Mouse (Mus musculus): Measurements from ENCODE around the gene Ctla2a. TPM values are rescaled to one million over a fixed set of nuclear protein-coding genes. Genes with fewer than 3 reads are reported as not detected.

Ctla2a gene
- 109 and 112 TPM in 2 replicates for polyA plus RNA-seq (2015; fragmentation: Nextera tagmentation; extraction: Ambion mirVana)

DNA sequence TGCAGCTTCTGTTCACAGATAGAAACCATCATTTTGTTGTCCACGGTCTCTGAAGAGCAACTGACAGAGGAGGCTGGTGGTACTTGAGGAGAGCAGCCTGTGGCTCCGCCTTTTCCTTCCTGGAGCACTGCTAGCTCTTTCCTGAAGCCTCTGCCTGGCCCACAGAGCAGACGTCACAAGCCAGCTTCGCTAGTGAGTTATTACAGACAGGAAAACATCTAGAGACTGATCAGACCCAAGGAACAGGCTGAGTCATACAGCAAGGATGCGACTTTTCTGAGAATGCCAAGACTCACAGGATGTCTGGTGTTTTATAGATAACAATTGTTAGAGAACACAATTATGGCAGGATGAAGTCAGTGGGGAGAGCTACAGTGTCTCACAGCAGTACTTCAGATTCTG, at the start of gene Ctla2a, which contains the start of gene Gm49391:
Ctla2a (minus strand) TSS at position 126 of the 402 bp plus-strand sequence.
Gm49391 (minus strand) TSS at position 72 of the 402 bp plus-strand sequence.

DNA sequence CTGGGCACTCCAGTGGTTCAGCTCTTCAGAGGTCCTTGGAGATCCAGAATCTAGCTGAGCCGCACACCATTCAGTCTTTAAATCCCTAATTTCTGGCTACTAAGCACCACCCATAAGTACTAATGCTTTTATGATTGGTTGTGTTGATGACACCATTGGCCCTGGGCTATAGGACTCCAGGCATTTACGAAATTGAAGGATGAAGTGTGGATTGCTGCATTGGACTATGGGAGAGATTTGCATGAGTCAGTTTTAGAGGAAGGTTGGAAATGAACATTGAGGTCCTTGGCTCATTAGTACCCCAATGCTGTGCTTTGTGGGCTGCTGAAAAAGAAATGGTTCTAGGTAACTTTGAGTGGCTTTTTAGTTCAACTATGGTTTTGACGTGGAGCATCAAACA, 5.5 kb upstream of the Ctla2a start, which contains the start of gene Tpbpa:
Tpbpa (minus strand) TSS at position 101 of the 400 bp plus-strand sequence.

DNA sequence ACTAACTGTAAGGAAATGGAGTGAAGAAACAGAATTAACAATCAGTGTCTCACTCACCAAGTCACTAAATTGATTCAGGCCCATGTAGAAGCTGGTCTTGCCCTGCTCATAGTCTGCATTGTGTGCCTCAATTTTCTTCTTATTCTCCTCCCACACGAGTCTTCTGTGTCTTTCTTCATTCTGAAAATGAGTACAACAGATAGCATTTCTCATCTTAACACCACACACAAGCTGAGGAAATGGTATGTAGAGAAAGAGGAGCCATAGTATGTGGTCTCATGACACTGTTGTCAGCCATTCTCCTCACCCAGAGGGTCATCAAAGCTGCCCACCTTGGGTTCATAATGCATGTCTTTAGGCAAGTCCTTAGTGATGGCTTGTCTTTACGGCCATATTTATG, 935 bp downstream of the Ctla2a start, which contains the start of gene Gm49393:
Gm49393 (minus strand) TSS at position 101 of the 400 bp plus-strand sequence.

DNA sequence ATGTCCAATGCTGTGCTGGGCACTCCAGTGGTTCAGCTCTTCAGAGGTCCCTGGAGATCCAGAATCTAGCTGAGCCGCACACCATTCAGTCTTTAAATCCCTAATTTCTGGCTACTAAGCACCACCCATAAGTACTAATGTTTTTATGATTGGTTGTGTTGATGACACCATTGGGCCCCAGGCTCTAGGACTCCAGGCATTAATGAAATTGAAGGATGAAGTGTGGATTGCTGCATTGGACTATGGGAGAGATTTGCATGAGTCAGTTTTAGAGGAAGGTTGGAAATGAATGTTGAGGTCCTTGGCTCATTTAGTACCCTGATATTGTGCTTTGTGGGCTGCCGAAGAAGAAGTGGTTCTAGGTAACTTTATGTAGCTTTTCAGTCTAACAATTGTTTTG, 31.6 kb downstream of the Ctla2a start, which contains the start of gene Tpbpb:
Tpbpb (minus strand) TSS at position 101 of the 400 bp plus-strand sequence.

GRCm38 (mm10) chr13:60897328-60897727, 39.1 kb downstream of the Ctla2a start, which contains the start of gene Ctla2b:
TSS of gene Ctla2b (minus strand) at chr13:60897447.

DNA sequence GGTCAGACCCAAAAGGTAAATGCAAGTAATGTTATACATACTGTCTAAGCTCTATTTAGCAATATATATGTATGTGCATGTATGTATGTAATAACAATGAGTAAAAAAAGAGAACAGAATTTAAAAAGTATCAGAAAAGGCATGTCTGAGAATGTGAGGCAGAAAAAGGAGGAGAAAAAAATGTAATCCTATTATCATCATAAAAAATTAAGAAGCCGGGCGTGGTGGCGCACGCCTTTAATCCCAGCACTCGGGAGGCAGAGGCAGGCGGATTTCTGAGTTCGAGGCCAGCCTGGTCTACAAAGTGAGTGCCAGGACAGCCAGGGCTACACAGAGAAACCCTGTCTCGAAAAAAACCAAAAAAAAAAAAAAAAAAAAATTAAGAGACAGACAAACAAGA, 39.6 kb downstream of the Ctla2a start, which contains the start of gene Gm49392:
Gm49392 (minus strand) TSS at position 101 of the 400 bp plus-strand sequence.

Other genes with a start within 250 kb of the Ctla2a start
- gene BC051665, start 150.3 kb downstream of the Ctla2a start, polyA plus RNA-seq (2015; fragmentation: Nextera tagmentation; extraction: Ambion mirVana) = not detected in 2 replicates
- gene Ctsll3, start 133.8 kb downstream of the Ctla2a start, polyA plus RNA-seq (2015; fragmentation: Nextera tagmentation; extraction: Ambion mirVana) = not detected in 2 replicates
- gene 4930486L24Rik, start 72.2 kb downstream of the Ctla2a start, polyA plus RNA-seq (2015; fragmentation: Nextera tagmentation; extraction: Ambion mirVana) = 1.0 and 1.6 TPM in 2 replicates
- gene Gm49392, start 39.7 kb downstream of the Ctla2a start, polyA plus RNA-seq (2015; fragmentation: Nextera tagmentation; extraction: Ambion mirVana) = 0.64 and 0.66 TPM in 2 replicates
- 6.2 and 7.9 TPM in 2 replicates for gene Ctla2b, start 39.2 kb downstream of the Ctla2a start, polyA plus RNA-seq (2015; fragmentation: Nextera tagmentation; extraction: Ambion mirVana)
- gene Tpbpb, start 31.7 kb downstream of the Ctla2a start, polyA plus RNA-seq (2015; fragmentation: Nextera tagmentation; extraction: Ambion mirVana) = not detected in 2 replicates
- not detected in 2 replicates for gene Gm49393, start 1.0 kb downstream of the Ctla2a start, polyA plus RNA-seq (2015; fragmentation: Nextera tagmentation; extraction: Ambion mirVana)
- 5.0 and 6.3 TPM in 2 replicates for gene Gm49391, start 54 bp downstream of the Ctla2a start, polyA plus RNA-seq (2015; fragmentation: Nextera tagmentation; extraction: Ambion mirVana)
- gene Tpbpa, start 5.4 kb upstream of the Ctla2a start, polyA plus RNA-seq (2015; fragmentation: Nextera tagmentation; extraction: Ambion mirVana) = not detected in 2 replicates
- gene Ctsj, start 69.3 kb upstream of the Ctla2a start, polyA plus RNA-seq (2015; fragmentation: Nextera tagmentation; extraction: Ambion mirVana) = 0.39 TPM in 1 of 2 replicates, not detected in the other
- not detected in 2 replicates for gene Ctsq, start 104.0 kb upstream of the Ctla2a start, polyA plus RNA-seq (2015; fragmentation: Nextera tagmentation; extraction: Ambion mirVana)
- not detected in 2 replicates for gene Ctsr, start 227.6 kb upstream of the Ctla2a start, polyA plus RNA-seq (2015; fragmentation: Nextera tagmentation; extraction: Ambion mirVana)